Mouse (Mus musculus) liver, adult (tissue): ENCODE data around the gene Vps13c.

Source experiments
- GATA4 ChIP-seq: IDR thresholded peaks from 2 replicates; pipeline ENCODE4 v1.6.1; 2014; ENCODE audit warnings: mild to moderate bottlenecking, low read length; ENCODE audit not compliant: insufficient replicate concordance

Gene Vps13c

DNA sequence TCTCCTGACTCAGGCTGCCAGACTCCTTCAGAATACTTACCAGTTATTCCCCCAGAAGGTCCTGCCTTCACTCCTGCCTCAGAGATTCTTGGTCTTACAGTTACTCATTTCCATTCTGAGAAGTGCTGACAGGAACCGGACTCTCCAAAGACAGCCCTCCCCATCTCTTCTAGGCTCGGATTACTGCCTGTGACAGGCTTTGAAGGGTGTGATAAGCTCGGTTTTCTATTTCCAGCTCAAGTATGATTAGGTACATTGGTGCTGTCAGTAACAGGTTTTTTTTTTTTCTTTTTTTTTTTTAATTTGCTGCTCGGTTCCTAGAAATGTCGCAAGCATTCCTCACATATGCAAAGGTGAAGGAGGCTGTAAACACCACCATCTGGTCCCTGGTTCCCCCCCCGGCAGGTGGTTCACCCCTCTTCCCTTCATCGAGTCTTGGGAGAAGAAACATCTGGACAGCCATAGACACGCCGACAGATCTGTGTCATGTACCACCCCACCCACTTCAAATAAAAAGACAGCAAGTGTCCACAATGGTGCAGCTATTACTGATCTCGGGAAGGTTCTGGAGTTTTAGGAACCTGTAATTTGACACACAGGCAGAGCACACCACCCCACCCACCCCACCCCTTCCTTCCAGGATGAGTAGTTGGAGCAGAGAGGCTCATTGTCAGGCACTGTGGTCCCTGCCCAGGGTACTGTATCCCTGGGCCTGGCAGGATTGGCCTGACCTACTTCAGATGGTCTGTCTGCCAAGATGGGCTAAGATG is 22.1 kb upstream of the Vps13c start:
- no peak for TF ChIP-seq GATA4

DNA sequence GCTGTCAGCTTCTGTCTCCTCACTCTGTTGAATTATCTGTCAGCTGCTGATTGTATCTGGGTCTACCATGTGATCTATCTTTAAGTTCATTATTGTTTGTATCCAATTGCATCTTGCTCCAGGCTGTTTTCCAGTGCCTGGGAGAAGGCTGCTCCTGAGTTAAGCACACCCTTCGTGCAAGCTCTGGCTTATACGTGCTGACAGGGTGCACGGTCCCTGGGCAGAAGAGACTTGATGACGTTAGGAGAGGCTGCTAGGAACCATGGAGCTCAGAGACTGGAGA is 21.6 kb upstream of the Vps13c start:
- TF ChIP-seq GATA4, result no peak

DNA sequence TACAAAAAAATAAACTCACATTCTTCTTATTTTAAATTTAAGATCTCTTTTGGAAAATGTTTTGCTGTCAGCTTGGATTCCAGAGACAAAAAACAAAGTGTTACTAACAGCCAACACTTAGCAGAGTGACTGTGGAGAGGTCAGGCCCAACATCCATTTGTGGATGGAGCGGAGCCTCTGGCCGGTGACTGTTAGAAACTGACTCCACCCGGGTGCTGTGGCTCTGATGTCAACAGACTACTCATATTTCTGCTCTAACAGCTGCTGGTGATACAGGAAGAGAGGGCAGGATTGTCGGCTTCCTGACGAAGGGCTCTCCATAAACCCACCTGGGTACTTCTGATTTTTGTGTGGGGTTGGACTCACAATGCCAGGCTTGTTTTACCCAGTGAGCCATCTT is 17.1 kb upstream of the Vps13c start:
- no peak for TF ChIP-seq GATA4

DNA sequence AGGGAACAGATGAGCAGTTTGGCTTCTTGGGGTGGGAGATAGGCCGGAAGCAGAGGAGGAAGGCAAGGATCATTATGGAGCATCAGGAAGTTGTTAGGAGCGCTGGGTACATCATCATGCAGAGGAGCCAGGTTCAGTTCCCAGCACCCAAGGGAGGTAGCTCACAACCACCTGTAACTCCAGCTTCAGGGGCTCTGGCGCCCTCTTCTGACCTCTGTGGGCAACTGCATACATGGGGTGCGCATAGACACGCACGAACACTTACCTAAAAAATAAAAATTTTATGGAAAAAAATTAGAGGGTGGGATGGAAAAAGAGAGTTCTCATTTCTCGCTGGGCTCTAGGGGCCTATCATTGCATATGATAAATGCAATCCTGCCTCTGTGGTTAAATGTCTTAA is 14.7 kb upstream of the Vps13c start:
- TF ChIP-seq GATA4, result no peak

DNA sequence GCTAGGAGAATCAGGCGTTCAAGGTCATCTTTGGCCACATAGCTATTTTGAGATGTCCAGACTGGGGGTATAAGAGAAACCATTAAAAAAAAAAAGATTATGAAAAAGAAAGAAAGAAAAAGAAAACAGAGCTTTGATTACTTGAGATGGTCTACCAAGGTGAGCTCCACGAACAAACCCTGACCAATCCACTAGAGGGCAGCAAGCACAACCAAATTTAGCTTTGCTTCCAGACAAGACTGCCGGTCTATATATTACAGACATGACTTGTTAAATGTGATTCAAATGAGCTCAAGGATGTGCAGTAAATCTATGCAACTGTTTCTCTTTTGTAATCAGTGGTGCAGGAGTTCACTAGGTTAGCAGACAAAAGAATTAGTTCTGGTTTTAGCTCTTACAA is 12.0 kb upstream of the Vps13c start:
- no peak for TF ChIP-seq GATA4

DNA sequence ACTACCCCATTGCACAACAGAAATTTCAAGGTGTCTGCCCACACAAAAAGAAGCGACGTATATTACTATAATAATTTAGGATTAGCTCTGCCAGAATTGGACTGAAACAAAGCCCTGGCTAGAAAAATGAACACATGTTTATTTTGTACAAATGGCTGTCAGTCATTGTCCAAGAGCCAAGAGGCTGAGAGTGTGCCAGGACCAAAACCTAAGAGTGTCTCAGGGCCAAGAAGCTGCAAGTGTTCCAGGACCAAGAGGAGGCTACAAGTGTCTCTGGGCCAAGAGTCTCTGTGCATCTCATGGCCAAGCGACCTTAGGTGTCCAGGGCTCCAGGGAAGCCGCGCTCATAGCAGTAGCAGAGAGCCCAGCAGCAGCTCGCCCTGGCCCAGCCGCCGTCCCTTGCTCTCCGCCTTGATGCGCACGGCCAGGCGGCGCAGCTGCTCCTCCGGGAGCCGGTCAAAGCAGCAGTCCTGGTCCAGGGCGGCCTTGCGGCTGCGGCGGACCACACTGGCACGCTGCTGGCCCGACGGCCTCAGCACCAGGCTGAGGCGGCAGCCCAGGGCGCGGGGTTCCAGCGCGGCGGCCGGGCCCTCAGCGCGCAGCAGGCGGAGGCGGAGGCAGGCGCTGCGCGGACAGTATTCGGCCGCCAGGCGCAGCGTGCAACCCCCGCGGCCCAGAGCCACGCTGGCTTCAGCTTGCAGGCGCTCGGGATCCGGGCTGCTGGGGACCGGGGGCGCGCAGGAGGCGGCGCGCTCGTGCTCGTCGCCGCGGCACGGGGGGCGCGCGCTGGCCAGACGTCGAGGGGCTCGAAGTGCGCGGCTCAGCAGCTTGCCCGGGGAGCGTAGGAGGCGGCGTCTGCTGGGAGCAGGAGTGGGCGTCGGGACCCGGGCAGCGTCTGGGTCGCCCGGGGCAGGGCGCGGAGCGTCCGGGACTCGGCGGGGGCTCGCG is 9.5 kb upstream of the Vps13c start:
- no peak for TF ChIP-seq GATA4

DNA sequence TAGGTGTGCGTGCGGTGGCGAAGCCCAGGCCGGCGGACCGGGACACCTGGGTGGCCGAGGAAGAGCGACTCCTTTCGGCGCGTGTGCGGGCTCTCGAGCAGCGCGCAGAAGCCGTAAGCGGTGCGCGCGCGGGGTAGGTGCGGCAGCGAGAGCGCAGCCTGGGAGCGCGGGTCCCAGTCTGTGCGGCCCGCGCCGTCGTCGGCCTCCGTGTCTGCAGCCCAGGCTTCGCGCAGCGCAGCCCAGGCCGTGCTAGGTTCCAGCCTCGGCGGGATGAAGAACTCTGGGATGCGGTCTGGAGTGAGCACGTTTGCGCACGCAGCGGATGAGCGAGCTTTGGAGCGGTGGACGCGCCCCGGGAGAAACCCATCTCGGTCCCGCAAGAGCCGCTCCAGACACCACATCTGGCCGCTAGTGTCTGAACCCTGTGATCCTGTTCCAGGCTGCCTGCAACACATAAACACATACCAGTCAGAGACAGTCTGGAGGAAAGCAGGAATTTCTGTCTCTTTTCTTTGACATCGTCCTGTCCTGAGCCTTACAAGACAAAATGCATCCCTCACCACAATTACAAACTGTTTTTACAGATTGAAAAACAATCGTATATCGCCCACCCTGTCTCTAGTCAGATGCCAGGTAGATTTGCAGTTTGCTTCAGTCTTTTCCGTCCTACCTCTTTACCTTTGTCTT is 8.7 kb upstream of the Vps13c start:
- TF ChIP-seq GATA4, result no peak

DNA sequence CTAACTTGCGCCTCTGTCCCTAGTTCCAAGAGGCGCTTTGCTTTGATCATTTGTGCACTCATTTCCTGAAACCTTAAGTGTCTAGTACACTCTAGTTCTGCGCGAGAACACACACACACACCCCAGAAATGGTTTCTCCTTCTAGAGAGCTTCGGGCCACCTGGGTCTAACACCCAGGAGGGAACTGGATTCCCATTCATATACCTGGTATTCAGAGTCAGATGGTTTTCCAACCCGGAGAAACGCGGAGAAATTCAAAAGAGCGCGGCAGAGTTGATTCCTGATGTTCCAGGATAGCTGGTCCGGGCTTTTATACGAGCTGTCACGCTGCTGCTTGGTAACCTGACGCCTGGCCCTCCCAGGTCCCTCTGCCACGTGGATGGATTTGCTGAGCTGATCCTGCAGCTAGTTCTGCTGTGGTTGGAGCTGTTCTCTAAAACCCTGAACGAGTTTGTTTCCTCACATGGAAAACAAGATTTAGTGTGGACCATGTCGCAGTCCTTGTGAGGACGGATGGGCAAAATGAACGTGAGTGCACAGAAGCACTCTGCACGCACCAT is 8.1 kb upstream of the Vps13c start, which contains the start of gene C2cd4a:
Gene C2cd4a (minus strand): TSS at position 285 of the 560 bp plus-strand sequence.
- no peak for TF ChIP-seq GATA4

DNA sequence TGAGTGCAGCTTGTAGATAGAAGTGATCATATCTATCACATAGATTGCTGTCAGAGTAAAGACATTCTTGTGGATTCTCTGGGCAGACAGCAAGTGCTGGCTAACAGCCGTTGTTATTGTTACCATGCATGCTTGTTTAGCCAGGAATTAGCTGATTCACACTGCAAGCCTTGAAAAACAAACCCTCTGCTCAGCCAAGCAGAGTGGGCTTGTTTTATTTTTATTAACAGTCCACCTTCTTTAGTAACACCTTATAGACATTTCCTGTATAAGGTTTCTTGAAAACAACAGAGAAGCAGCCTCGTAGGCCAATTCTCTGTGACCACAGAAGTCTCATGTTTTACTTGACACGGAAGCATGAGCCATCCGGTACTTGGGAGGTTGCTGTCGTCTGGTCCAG is 5.7 kb upstream of the Vps13c start:
- no peak for TF ChIP-seq GATA4

DNA sequence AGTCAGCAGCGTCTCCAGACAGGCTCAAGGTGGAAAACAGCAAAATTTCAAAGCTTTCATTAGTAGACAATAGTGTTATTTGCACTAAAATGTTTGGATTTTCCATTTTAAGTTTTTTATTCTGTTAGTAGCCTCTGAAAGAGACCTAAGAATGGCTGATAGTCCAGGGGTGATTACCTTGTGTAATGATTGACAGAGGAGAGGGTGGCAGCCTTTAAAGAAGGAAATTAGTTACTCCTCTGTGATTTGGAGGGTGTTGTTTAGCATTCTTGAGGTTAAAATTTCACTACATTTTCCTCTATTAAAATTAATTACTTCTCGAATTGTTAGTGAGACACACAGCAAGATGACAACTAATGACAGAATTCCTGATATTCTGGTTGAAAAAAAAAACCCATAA is 2.9 kb upstream of the Vps13c start:
- no peak for TF ChIP-seq GATA4

DNA sequence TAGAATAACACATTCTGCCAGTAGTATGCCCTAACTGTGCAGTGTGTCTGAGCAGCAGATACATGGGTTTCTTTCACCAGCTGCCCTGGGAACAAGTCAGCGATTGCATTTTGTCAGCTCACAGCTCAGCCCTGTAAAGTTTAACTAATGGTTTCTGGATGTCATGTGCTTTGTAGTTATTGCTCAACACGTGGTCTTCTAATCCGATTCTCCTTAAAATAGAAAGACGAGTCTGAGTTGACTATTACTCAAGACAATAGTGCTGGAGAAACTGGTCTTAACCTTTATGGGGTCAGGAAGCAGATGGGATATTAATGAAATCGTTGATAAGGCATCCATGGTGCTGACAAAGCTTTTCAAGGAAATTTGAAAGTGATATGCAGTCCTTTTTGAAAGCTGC is 2.6 kb downstream of the Vps13c start:
- peak; percentile 52; the same call in 1 of the 2 replicates for TF ChIP-seq GATA4

DNA sequence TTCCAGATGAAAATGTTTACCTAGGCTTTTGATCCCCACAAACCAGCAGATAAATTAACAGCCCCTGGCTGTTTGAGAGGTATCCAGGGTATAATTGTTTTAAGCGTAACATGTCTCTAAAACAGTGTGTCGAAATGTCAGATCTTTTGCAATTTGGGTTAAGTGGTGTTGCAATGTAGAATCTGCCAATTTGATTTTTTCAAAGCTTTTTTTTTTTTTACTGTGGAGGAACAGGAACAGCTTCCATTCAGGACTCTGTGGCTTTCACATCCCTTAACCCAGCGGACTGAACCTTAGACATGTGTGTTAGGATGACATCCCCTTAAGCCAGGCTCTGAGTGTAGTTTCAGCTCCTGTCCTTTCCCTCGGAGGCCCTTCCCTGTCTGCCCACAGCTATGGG is 4.8 kb downstream of the Vps13c start:
- TF ChIP-seq GATA4, result no peak

DNA sequence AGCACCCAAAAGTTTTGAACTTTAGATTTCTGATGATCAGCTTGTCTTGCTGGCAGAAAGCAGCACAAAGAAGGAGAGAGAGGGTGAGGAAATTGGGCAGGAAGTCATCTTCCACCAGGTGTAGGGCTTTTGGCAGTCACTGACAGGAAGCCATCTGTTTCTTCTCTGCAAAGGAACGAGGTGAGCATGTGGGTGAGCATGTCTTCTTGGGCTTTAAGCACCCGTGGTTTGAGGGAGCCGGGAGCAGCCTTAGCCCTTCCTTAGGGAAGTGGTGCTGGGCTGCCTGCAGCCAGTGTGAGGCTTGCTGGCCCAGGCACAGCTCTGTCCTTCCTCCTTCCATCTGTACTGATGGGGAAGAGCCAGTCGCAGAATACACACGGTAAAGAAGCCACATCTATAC is 5.5 kb downstream of the Vps13c start:
- no peak for TF ChIP-seq GATA4

DNA sequence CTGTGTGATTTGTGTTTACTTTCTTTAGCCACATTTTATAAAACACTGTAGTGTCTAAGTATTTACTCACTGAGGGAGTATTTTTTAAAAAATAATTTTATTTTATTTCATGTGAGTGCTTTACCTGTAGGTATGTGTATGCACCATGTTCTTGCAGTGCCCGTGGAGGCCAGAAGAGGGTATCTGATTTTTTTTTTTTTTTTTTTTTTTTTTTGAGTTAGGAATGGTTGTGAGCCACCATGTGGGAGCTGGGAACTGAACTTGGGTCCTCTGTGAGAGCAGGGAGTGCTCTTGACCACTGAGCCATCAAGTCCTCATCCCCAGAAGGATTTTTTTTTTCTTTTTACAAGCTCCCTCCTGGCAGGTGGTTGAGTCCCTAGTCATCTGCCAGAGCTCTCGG is 5.9 kb downstream of the Vps13c start:
- TF ChIP-seq GATA4, result no peak

DNA sequence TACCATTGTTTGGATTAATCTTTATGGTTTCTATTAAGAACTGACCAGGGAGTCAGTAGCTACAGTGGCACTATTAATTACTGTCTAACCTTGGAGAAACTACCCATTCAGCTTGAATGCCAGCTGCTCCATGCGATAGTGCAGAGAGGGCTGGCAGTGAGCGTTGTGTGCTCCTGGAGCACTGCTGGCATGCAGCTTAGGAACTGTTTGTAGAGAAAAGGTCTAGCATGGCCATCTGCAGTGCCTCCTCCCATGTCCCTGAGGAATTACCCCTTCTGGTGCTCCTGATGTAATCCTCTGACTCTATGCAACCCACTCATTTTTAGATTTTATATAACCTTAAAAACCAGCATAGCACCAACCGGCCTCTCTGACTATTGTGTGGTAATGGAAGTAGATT is 7.4 kb downstream of the Vps13c start:
- TF ChIP-seq GATA4, result no peak

DNA sequence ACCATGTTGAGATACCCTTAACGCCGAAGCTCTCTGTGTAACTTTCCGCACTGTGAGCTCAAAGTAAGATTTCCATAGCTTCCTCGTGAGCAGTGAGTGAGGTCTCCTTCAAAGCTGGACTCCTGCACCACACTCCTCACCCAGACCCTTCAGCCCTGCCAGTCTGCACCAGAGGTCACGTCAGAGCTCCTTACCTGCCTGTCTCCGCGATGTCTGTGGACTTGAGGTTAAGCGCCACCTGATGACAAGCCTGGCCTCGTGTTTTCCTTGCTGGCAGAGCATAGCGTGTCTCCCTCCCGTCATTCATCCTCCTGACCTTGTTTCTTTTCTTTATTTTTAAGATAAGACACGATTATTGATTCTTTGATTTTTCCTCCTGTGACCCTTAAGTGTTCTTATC is 9.2 kb downstream of the Vps13c start:
- no peak for TF ChIP-seq GATA4

DNA sequence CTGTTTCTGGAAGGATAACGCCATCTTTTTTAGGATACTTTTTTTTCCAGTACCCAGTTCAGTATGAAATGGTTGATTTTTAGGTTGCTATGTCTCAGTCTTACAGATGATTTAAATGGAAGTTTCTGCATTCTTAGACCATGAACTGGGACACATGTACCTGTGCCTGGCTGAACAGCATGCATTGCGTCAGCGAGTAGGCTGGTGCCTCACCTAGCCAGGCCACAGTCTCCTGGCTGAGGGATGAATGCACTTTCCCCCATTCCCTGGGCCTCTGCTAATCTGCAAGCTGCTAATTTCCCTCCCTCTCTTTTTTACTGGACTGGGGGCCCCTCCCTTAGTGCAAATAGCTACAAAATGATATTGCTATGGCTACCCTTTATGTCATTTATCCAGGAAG is 9.7 kb downstream of the Vps13c start:
- TF ChIP-seq GATA4, result no peak
